Mouse (Mus musculus) cerebellum, postnatal 36 days (tissue): ENCODE measurements at regions not wholly inside any gene's neighbourhood (a gene's known extent, or its start where the extent isn't known, plus 50 kb on each side); places are given as distances from the start of the nearest gene placed in this dataset.
A peak's percentile ranks its signal among the peaks of the same experiment; 100 is the strongest.

ENCODE experiments used
- DNase-seq, 2 experiments: peaks; one replicate each; pipeline ENCODE4 v3.0.0; 2021 to 2022; ENCODE audit warnings: mixed read lengths in 2 of 2

DNA sequence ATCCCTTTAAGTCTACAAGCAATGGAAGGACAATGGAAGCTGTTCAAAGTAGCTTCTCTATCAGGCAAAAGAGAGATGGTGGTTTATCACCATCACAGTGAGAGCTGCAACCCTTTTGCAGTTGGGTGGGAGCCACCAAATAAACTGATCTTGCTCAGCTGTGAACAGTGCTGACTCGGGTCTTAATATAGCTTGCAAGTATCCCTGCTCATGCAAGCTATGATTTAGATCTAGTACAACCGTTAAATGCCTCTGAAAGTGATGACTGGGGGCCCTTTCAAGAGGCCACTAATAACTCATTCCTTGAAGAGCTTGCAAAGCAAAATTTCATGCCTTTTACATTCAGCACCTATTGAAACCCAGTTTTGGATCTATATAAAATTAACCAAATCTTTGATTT is 1154.5 kb upstream of the Lrrtm3 start:
- no peak for DNase-seq

DNA sequence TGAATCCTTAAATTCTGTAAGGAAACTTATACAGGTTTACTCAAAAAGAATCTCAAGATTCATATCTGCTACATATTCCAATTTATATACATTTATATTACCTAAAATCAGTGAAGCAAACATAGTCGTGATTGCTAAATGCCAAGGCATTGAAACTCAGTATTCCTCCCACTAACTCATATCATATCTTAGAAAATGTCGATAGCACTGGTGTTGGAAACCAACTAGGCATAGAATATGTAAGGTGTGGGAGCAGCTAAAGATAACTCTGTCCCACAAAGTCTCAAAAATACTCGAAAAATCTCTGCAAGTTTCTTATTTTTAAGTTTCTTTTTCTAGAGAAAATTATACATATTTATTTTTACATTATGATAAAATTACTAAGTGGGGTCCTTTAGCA is 1134.1 kb upstream of the Lrrtm3 start:
- DNase-seq = no peak

DNA sequence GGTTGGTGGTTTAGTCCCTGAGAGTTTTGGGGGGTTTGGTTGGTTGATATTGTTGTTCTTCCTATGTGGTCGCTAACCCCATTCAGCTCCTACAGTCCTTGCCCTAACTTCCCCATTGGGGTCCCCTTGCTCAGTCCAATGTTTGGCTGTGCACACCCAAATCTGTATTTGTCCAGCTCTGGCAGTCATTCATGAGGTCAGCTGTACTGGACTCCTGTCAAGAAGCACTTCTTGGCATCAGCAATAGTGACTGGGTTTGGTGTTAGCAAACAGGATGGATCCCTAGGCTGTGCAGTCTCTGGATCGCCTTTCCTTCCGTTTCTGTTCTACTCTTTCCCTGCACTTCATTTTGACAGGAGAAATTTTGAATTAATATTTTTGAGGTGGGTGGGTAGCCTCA is 1131.1 kb upstream of the Lrrtm3 start:
- peak in 1 of 2 experiments; percentile 7 for DNase-seq

DNA sequence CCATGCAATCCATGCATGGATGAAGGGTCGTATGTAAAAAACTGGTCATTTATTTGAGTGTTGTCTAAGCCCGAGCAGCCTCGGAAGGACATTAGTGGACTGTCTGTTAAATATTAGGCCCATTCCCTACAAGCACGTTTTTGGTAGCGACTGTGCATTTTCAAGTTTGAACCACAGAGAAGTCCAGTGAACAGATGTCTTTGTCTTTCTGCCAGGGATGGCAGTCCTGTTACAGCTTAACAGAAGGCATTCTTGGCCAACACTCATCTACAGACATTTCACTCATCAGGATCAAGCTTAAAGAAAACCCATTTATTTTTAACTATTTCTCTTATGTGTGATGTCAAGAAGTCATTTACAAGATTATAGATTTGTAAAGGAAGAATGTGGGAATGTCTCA is 1129.2 kb upstream of the Lrrtm3 start:
- peak; percentile 8 to 36 for DNase-seq

DNA sequence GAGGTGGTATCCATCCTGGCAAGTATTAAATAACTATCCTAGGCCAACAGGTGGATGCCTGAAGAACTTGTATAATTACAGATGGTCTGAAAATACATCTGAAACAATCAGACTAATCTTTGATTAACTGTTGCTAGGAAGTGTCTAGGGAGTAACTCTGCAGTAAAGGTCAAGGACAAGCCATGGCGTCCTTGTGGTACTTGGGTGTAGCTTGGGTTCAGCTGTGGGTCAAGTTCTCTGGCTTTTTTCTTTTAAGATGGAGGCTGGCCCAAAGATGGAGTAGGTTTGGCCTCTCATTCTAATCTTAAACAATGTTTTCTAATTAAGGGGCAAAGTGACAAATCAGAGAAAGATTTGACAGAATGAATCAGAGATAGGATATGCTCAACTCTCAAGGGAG is 1126.1 kb upstream of the Lrrtm3 start:
- no peak for DNase-seq

DNA sequence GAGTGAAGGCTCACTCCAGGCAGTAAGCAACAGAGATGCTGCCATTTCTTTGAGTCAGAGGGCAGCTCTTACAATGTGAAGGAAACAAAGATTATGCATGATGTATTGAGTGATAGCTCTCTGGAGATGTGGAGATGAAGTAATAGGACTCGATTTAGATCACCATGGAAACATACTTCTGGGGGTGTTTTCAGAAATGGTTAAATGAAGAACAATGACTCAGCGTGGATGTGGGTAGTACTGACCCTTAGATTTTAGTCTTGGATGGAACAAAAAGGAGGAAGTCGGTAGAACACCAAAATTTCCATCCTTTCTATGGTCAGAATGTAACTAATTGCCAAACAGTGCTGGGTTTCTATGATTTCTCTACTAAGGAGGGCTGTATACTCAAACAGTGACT is 1125.1 kb upstream of the Lrrtm3 start:
- DNase-seq = no peak

DNA sequence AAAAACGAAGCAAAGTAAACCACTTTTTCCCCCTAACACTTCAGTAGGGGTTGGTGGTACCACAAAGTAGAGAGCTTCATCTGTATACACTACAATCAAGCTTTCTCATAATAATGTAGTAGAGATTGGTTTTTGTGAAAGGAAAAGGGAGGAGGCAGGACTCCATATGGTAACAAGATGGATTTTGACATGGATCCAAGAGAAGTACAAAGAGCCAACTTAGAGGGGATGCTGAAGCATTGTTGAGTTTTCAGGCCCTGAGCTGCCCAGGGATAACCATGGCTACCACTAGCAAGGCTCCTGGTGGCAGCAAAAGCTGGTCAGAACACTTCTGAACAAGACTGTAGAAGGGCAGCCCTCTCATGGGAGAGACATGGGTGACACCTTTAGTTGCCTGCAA is 1093.6 kb upstream of the Lrrtm3 start:
- no peak for DNase-seq

DNA sequence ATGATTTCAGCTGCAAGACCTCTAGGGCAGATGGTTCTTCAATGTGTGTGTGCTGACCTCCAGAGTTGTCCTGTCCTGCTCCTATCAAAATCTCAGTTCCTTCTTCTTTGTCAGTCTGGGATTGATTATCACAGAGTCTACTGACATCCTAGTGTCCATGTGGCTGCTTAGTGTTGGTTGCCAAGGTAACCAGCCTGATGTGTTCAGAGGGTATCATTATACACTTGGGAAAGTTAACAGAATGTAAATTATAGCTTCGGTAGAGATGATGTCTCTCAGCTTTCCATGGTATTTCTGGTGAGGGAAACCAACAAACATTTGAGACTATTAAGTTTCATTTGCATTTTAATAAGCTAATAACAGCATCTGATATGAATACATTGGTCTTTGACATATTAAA is 1092.5 kb upstream of the Lrrtm3 start:
- no peak for DNase-seq

DNA sequence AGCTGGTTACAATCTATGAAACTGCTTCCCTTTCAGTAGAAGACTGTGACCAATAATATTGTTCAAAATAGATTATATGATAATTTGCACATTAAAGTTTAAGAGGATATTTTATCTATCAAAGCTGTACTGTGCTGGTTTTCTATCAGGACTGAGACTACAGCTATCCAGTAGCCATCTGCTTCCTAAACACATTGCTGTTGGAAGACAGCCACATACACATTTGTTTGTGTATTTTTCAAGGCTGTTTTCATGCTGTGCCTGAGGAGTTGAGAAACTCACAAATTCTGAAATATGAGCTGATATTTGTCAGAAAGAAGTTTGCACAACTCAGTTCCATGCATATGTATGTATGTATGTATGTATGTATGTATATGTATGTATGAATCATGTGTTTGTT is 1089.0 kb upstream of the Lrrtm3 start:
- DNase-seq = peak; percentile 4 to 39

DNA sequence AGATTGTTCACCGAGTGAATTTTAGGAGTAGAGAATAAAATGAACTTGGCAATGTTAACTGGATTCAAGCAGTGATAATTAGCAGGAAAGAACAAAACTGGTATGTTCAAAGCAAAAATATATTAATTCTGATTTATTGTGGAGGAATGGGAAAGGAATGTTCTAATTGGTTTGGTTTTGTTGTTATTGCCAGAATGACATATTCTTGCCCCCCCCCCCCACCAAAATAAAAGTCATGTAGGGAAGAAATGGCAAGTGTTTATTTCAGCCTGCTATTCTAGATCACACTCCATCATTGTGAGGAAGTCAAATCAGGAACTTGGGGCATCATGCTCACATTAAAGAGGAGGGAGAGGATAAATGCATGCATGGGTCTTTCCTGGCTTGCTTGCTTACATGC is 1064.1 kb upstream of the Lrrtm3 start:
- no peak for DNase-seq

DNA sequence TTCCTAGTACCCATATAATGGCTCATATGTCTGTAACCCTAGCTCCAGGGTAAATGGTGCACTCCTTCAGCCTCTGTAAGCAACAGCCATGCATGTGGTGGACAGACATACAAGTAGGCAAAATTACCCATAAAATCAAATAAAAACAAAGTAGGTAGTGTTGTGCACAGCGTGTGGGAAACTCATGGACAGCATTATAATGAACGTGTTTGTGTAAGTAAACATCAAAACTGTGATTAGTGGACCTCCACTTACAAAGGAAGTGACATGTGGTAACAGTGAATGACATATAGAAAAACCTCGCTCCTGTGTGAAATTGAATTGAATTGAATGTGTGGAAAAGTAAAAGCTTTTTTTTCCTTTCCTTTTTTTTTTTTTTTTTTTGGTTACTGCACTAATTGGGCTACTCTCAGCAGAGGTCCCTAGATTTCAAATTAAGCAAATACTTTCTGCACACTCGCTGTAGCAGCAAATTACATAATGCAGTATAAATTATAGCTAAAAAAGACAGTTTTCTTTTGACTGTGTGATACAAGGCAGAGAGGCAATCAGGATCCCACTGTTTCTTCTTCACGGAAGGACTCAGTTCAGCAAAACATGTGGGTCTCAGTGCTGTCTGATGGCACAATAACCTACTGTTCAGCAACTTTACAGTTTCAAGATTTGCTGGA is 1035.0 kb upstream of the Lrrtm3 start:
- DNase-seq = no peak

DNA sequence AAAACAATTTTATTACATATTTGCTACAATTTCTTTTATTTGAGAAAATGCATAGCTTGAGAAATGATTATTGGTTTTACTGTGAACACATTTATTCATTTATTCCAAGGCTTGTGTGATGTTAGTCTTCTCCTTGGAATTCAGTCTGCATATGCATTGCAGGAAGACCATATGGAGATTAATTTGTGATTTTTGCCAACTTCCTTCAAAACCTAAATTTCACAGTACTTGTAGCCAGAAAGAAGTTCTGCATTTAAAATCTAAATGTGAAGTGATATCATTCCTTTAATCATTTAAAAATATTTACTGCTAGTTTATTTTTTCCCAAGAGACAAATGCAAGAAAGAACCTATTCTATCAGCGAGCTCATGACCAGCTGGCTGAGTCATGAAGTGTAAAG is 1028.1 kb upstream of the Lrrtm3 start:
- no peak for DNase-seq

DNA sequence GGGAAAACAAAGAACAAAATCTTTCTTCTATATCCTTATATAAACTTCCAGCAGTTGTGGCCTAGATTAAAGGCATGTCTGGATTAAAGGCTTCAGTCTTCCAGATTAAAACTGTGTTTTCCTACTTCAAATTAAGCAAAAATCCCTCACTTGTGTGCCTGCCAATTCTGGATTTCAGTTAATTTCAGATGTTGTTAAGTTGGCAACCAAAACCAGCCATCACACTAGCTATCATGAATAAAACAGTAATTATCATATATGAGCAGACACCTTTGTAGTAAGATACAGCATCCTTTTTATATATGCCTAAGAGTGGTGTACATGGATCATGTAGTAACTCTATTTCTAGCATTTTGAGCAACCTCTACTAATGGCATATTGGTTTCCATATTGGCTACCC is 1024.5 kb upstream of the Lrrtm3 start:
- no peak for DNase-seq

DNA sequence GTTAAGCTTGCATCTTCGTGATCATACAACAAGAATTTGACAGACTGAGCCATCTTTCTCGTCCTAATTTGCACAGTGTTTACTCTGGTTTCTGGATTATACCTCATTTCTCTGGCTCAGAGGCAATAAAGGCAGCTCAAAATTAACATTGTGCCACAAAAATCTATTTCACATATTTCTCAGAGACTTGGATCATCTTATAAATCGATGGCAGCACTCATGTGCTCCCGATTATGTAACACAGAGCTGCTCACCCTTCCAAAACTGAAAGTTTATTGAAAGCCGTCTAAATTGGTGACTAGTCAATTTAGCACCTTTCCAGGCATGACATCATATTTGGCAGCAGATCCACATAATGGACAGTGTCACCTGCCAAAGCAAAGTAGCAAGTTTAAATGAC is 1020.7 kb upstream of the Lrrtm3 start:
- DNase-seq = peak; percentile 11 to 40

DNA sequence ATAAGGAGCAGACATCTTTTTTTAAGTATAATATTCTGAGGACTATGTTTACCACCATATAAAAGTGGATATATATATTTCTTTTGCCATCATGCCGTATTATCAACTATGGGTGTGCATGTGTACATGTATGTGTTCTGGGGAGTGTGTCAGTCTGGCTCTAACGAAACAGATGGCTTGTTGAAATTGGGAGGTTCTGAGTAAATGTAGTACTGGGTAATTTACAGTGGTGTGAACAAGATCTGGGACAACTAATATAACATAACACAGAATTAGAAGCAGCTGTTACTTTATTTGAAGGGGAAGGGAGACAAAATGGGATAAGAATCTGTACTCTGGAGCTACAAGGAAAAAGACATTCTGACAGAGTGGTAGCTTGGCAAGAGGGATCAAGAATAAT is 1017.3 kb upstream of the Lrrtm3 start:
- no peak for DNase-seq

DNA sequence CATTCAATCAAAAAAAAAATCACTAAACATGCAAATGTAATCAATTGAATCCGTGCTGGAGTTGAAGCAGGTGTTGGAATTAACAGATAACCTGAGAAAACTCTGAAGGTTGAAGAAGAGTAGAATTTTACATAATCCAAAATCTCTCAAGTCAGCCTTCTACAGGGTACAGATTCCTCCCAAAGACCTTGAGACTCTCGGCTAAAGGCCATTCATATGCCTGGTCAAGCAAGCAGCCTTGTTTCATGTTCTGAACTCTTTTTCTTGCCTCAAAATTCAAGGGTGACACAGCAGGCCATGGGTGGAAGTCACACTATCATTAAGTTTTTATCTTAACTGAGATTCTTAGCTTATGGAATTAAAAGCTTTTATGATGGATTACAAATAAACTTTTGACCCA is 994.4 kb upstream of the Lrrtm3 start:
- DNase-seq = no peak

DNA sequence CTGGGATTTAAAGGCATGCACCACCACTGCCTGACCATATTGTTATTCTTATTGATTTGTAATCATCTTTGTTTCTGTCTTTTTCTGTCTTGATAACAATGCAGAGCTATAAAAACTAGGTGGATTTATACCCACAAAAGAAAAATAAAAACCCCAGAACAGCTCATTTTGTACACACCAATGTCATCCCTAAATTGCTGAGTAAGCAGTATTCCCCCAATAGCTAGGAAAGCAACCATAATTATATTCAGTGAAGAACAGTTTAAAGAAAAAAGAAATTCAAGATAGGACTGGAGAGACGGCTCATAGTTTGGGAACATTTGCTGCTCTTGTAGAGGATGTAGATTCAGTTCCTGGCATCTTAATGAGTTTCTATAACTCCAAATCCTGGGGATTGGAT is 991.6 kb upstream of the Lrrtm3 start:
- no peak for DNase-seq

DNA sequence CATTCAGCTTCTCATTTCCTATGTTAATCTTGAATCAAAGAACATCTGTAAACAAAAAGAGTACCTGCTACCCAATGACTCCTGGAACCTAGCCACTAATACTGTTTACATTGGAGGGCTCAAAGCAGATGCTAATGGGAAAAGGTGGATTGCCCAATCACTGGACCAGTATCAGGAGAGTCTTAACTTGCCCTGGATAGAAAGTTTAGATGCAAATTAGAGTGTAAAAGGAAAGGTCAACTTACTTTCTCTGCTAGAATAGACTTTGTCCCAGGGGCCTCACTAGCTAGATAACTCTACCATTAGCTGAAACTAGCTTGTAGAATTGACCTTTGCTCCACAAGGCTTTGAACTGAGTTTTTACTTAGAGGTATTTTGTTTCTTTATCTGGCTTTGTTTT is 968.0 kb upstream of the Lrrtm3 start:
- no peak for DNase-seq
